Mouse (Mus musculus) retina, adult 2 months (tissue): ENCODE data around the gene Gm10320.

Experiments
- DNase-seq: peaks from one replicate; pipeline ENCODE4 v3.0.0-alpha.2; 2012; ENCODE audit warnings: low read depth, low spot score

The Gm10320 gene

GRCm38 (mm10) chr13:98491909-98492308 is at the start of gene Gm10320:
Gm10320 (minus strand) TSS chr13:98492001.
- DNase-seq, result no peak

GRCm38 (mm10) chr13:98541601-98542000 is 49.8 kb upstream of the Gm10320 start:
- DNase-seq, result no peak

DNA sequence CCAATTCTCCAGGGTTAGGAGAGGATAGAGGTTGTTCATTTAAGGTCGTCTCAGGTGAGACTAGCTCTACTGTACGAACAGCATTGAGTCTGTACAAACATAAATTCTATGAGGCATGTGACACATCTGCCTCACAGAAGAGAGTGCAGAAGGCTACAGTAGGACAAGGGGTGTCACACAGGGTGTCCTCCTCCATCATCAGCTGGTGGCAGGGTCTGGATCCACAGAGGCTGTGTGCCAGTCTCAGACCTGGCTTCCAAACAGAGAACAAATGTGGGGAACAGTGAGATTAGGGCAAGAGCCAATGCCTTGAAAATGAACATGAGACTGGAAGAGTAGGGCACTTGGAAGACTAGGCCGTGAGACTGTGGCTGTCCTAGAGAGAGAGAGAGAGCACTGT is 48.4 kb upstream of the Gm10320 start:
- DNase-seq, result no peak

GRCm38 (mm10) chr13:98539311-98539710 is 47.5 kb upstream of the Gm10320 start:
- DNase-seq, result no peak

DNA sequence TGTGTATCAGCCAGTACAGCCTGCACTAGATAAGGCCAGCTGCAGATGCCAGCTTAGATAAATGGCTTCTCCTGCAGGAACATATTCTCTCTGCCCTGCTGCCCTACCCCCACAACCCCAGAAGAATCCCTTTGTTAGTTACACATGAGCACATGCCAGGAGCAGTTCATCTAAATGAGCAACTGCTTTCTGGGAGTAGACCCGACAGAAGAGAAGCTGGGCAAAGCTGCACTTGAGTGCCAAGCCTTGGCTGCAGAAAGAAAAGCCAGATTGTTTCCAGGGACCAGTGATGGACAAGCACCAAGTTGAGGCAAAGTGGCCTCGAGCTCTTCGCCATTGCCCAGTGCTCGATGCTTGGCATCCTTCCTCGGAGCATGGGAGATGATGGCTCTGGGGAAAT is 46.8 kb upstream of the Gm10320 start:
- no peak for DNase-seq

DNA sequence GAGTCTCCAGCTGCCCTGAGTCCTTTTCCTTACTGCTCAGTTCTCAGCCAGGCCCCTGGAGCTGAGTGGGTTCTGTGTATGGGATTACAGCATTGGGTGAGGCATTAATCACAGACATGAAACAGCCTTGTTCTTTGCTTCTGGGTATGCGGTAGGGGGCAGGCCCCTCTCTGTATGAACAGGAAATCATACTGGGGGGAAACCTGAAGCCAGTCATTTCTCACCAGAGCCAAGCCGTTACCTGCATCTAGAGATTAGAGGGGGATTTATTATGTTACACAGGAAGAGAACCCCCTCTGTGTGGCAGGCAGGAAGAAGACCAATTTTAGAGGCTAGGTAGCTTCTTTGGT is 43.1 kb upstream of the Gm10320 start:
- DNase-seq, result no peak

GRCm38 (mm10) chr13:98534190-98534912 is 42.5 kb upstream of the Gm10320 start:
- no peak for DNase-seq

DNA sequence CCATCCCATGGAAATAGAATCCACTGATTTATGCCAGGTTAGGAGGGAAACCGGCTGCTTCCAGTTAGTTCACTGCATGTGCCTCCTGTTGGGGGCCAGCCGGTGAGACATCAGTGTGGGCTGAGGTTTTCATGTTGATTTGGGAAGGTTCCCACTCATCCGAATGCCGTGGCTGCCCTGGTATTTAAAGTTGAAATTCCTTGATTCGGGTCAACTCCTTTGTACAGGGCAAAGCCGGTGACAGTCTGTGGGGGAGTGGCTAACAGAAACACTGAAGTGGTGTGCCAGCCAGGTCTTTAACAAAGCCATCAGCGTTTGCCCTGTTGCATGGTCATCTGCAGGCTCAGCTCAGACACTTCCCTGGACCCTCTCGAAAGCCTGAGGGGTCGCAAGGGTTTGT is 41.6 kb upstream of the Gm10320 start:
- DNase-seq, result no peak

DNA sequence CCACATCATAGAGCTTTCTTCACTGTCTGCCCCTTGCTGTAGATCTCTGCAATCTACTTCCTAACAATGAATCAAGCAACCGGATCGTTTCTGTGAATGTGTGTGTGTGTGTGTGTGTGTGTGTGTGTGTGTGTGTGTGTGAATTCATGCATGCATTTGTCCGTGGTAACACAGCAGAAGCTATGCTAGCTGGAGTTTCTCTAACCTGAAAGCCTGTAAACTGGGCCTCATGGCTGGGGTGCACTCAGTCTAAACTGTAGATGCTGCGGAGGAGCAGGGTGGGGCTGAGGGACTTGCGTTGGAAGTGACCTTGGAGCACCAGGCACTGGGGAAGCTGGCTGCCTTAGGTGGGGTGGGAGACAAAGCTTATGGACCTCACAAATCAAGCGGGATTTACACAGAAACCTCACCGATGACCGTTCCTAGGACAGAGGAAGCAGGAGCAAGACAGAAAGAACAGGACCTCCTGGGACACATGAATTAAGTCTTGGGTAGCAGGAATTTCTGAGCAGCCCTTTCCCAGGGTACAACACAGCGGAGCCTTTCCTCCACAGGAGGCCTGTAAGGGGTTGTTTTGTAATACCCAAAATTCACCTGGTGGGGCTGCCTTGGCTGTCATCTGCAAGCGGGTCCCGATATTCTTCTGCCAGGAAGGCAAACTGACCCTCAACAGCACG is 41.0 kb upstream of the Gm10320 start:
- no peak for DNase-seq

DNA sequence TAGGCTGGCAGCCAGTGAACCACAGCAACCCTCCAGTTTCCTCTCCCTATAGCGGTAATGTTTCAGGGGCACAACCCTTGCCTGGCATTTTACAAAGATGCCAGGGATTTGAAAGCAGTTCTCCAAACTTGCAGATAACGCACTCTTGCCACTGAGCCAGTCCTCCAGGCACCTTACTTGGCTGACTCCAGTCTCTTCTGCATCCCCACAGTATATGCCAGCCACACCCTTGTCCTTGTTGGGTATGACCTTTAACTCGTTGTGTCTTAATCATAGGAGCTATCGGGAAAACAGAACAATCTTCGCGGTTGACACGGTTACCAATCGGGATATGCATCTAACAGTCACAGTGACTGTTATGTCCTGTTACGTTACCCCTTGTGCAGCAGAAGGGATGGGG is 40.2 kb upstream of the Gm10320 start:
- DNase-seq, result no peak

DNA sequence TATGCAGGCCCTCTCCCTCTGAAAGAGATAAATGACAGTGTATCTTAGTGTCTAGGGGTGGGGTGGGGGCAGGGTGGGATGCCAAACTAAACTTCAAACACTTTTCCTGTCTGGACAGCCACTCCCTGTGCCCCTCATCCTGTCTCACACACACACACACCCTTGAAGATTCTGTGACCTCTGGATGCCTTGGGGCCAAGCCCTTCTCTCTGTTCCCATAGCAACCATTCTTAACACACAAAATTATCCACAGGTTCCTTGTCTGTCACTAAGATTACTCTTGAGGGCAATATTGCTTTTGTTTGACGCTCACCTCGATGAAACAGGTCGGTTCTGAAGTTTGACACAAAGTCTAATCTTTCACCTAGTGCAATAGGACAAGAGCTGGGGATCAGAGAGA is 39.5 kb upstream of the Gm10320 start:
- DNase-seq, result no peak

GRCm38 (mm10) chr13:98523719-98524316 is 32.0 kb upstream of the Gm10320 start:
- no peak for DNase-seq

DNA sequence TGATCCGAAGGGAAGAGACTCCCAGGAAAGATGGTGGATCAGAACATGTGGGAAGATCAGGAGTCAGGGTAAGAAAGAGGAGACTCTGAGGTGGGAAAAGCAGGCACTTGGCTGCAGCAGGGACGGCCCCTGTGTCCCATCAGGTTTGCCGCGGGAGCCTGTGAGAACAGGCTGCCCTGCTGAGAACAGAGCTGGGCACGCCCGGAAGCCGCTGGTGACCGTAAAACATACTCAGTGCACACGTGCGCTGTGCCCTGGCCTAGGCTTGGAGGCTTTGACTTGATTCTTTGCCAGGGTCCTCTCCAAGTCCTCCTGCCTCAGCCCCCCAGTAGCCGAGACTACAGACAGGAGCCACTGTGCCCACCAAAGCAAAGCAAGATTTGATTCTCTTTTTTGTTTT is 26.5 kb upstream of the Gm10320 start:
- DNase-seq, result no peak

GRCm38 (mm10) chr13:98517666-98518065 is 25.9 kb upstream of the Gm10320 start:
- no peak for DNase-seq

DNA sequence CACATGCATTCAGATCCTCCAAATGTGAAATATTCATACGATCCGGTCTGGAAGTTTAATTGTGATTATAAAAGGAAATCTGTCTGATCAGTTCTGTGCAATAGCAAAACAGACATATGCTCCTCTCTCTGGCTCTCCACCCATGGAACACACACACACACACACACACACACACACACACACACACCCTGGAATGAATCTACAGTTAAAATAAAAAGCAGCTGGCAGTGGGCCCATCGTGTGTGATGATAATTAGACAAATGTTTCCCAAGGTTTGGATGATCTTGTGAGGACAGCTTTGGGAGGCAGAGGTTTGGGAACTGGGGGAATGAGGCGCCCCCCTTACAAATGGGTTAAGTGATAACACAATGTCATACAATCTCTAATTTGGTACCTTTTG is 25.2 kb upstream of the Gm10320 start:
- no peak for DNase-seq

DNA sequence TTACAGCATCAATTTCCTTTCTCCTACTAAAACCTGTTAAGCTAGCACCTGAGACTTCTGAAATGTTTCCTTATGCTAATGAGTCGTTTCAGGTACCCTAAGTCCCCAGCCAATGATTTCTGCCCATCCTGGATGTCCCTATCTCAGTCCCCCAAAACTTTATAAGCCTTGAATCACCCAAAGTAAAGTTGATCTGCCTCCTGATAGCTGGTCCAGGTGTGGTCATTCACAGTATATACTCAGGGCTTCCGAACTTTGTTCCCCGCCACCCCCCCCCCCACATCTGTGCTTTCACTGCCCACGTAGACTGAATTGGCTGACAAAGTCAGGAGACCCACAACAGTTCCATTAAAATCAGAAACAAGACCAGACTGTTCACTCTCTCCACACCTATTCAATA is 20.3 kb upstream of the Gm10320 start:
- no peak for DNase-seq

GRCm38 (mm10) chr13:98507656-98508055 is 15.9 kb upstream of the Gm10320 start:
- DNase-seq, result no peak

DNA sequence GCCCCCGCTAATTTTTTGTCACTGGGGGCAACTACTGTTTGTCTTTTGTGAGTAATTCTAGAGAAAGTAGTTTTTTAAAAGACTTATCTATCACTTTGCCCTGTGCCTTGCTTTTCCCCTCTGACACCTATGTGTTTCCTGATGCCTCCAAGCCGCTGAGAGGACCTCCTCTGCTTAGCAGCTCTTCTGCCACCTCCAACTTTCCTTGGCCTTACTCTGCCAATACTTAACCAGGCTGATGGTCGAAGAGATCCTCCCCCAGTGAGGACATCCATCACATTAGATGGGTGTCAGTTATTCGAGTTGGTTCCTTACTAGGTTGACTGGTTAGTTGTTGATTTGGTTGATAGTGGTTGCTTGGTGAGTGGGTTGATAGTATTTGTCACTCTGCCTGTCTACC is 14.7 kb upstream of the Gm10320 start:
- DNase-seq, result no peak

DNA sequence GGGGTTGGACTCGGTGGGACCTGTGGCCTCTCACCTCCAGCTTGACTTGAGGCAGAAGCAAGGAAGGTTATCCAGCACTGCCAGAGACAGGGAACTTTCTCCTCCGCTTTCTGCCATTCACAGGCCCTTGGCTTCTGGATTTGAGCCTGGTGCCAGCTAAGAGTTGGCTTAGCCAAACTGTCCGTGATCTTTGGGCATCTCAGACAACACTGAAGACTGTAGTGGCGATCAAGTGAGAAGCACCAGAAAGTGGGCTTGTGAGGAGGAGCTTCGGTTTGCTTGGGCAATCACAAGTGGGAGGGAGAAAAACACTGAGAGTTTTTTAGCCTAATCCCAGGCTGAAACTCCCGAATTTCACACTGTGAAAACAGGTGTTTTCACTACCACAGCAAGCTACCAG is 14.2 kb upstream of the Gm10320 start:
- DNase-seq, result no peak

DNA sequence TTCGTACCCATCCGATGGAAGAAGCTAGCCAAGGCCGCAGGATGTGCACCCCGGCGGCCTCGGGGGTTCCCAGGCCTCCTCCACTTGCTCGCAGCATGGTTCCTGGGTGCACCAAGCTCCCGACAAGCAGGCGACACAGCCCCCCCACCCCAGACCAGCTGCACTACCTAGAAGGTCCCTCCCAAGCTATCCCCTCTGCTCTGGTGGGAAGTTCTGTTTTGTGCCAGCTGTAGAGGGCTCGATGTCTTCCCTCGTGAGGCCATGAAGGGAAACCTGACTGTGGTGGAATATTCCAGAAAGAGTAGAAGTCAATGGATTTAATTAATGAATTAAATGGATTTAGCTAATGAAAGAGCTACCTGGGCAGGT is 13.7 kb upstream of the Gm10320 start:
- DNase-seq, result no peak

DNA sequence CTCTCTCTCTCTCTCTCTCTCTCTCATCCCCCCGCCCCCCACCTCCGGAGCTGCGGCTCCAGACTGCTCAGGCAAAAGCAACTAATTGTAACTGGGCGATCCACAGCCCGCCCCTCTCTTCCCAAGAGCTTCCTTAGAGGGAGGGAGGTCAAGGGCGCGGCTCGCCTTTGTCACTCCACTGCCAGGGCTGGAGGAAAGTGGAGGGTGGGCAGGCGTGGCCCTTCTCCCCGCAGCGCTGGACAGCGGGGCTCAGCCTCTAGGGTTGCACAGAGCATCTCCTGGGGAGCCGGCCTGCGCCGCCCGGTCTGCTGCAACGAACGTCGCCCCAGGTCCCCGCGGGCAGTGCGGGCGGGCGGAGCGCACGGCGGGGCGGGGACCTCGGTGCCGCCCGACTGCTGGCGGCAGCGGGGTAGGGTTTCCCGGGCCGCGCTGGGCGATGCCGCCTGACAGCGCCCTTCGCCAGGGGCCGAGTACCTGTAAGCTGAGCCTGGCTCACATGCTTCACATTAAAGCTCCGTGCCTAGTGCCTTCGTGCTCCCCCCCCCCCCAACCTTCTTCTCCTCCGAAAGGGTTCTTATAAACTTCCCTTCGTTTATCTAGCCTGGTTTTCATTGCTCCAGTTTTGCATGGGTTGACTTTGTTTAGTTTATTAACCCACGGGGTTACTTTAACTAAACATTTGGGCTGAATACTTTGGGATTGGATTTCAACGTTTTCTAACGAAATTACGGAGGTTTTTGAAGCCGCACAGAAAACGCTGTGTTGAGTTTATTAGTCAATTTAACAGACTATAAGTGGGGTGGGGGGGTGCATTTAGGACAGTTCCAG is 13.1 kb upstream of the Gm10320 start:
- DNase-seq, result no peak

- DNase-seq, result no peak
Observed at GRCm38 (mm10) chr13:98504181-98504660, 12.4 kb upstream of the Gm10320 start.
